Mouse (Mus musculus): Measurements from ENCODE around the gene Mob1a. TPM values are rescaled to one million over a fixed set of nuclear protein-coding genes. Genes with fewer than 3 reads are reported as not detected.

Mob1a gene
- 46.4 and 48.5 TPM in 2 replicates for polyA plus RNA-seq (2016; fragmentation: Nextera tagmentation; extraction: Ambion mirVana)

- Histone ChIP-seq H3K36me3 (peaks cover 7% of the 10 kb centered on the region), H3K9me3 (no peaks in the 10 kb centered on the region), H3K4me2 (replicated peaks) (peak within 1 kb of the TSS; percentile 83), H3K9ac (peak within 1 kb of the TSS; percentile 96), H3K4me3 (peak within 1 kb of the TSS; percentile 82), H3K27ac (peak within 1 kb of the TSS; percentile 88), H3K27me3 (replicated peaks) (no peaks in the 10 kb centered on the region), H3K4me1 (peaks cover 11% of the 10 kb centered on the region)
- ATAC-seq (ENCODE audit: low FRiP score, low read depth): peak; percentile 98
- WGBS: 1% methylated on average over 65 of the region's 65 CpGs
Observed at GRCm38 (mm10) chr6:83325525-83326393, at the start of gene Mob1a, which contains the start of gene Mthfd2. Mob1a (plus strand) TSS chr6:83326016. Mthfd2 (minus strand) TSS chr6:83325908.

- H3K4me2 ChIP-seq (replicated peaks): no peak overlapping the region
- H3K4me1 ChIP-seq: no peaks in the 10 kb centered on the region
- ATAC-seq (ENCODE audit: low FRiP score, low read depth): no peak
- H3K27me3 ChIP-seq (replicated peaks): no peaks in the 10 kb centered on the region
- H3K9me3 ChIP-seq: no peaks in the 10 kb centered on the region
- H3K27ac ChIP-seq: no peak overlapping the region
- WGBS: 81% methylated on average over 13 of the region's 13 CpGs
- H3K36me3 ChIP-seq: no peaks in the 10 kb centered on the region
- H3K9ac ChIP-seq: no peak overlapping the region
- H3K4me3 ChIP-seq: no peak overlapping the region
Observed at GRCm38 (mm10) chr6:83277151-83277550, 48.7 kb upstream of the Mob1a start.

- ATAC-seq (ENCODE audit: low FRiP score, low read depth): no peak
- WGBS: 26% methylated on average over 2 of the region's 2 CpGs
- Histone ChIP-seq H3K9ac (no peak overlapping the region), H3K36me3 (no peaks in the 10 kb centered on the region), H3K9me3 (no peaks in the 10 kb centered on the region), H3K4me2 (replicated peaks) (no peak overlapping the region), H3K27me3 (replicated peaks) (no peaks in the 10 kb centered on the region), H3K4me1 (no peaks in the 10 kb centered on the region), H3K4me3 (no peak overlapping the region), H3K27ac (no peak overlapping the region)
Observed at GRCm38 (mm10) chr6:83278881-83279280, 46.9 kb upstream of the Mob1a start.

- Histone ChIP-seq H3K36me3 (no peaks in the 10 kb centered on the region), H3K4me1 (no peaks in the 10 kb centered on the region), H3K27ac (no peak overlapping the region), H3K4me2 (replicated peaks) (no peak overlapping the region), H3K9ac (no peak overlapping the region), H3K9me3 (no peaks in the 10 kb centered on the region), H3K27me3 (replicated peaks) (no peaks in the 10 kb centered on the region), H3K4me3 (no peak overlapping the region)
- ATAC-seq (ENCODE audit: low FRiP score, low read depth): no peak
- 78% methylated on average over 8 of the region's 8 CpGs for WGBS
Observed at GRCm38 (mm10) chr6:83280256-83280955, 45.4 kb upstream of the Mob1a start.

GRCm38 (mm10) chr6:83300447-83301229, 25.2 kb upstream of the Mob1a start:
- 83% methylated on average over 7 of the region's 7 CpGs for WGBS

GRCm38 (mm10) chr6:83301294-83301693, 24.5 kb upstream of the Mob1a start:
- Histone ChIP-seq H3K36me3 (peaks cover 14% of the 10 kb centered on the region), H3K9me3 (no peaks in the 10 kb centered on the region), H3K27me3 (replicated peaks) (no peaks in the 10 kb centered on the region), H3K4me3 (no peak overlapping the region), H3K9ac (no peak overlapping the region), H3K27ac (no peak overlapping the region), H3K4me2 (replicated peaks) (no peak overlapping the region), H3K4me1 (peaks cover 8% of the 10 kb centered on the region)
- ATAC-seq (ENCODE audit: low FRiP score, low read depth): no peak
- WGBS: 94% methylated on average over 2 of the region's 2 CpGs

More at GRCm38 (mm10) chr6:83300447-83301229, 25.2 kb upstream of the Mob1a start:
- Histone ChIP-seq H3K4me2 (replicated peaks) (no peak overlapping the region), H3K27me3 (replicated peaks) (no peaks in the 10 kb centered on the region), H3K36me3 (peaks cover 9% of the 10 kb centered on the region), H3K27ac (no peak overlapping the region), H3K9ac (no peak overlapping the region), H3K4me1 (peaks cover 8% of the 10 kb centered on the region), H3K9me3 (no peaks in the 10 kb centered on the region), H3K4me3 (no peak overlapping the region)
- no peak for ATAC-seq (ENCODE audit: low FRiP score, low read depth)

- Histone ChIP-seq H3K4me2 (replicated peaks) (no peak overlapping the region), H3K27me3 (replicated peaks) (no peaks in the 10 kb centered on the region), H3K27ac (no peak overlapping the region), H3K36me3 (peaks cover 24% of the 10 kb centered on the region), H3K9me3 (no peaks in the 10 kb centered on the region), H3K4me1 (peaks cover 8% of the 10 kb centered on the region), H3K4me3 (no peak overlapping the region), H3K9ac (no peak overlapping the region)
- WGBS: 55% methylated on average over 5 of the region's 5 CpGs
- ATAC-seq (ENCODE audit: low FRiP score, low read depth): peak; percentile 33
Observed at GRCm38 (mm10) chr6:83302264-83302663, 23.6 kb upstream of the Mob1a start.

- H3K27ac ChIP-seq: no peak overlapping the region
- H3K36me3 ChIP-seq: peaks cover 74% of the 10 kb centered on the region
- no peak for ATAC-seq (ENCODE audit: low FRiP score, low read depth)
- no peaks in the 10 kb centered on the region for H3K27me3 ChIP-seq (replicated peaks)
- 94% methylated on average over 7 of the region's 7 CpGs for WGBS
- no peaks in the 10 kb centered on the region for H3K9me3 ChIP-seq
- no peak overlapping the region for H3K4me2 ChIP-seq (replicated peaks)
- H3K4me1 ChIP-seq: no peaks in the 10 kb centered on the region
- H3K4me3 ChIP-seq: no peak overlapping the region
- H3K9ac ChIP-seq: no peak overlapping the region
Observed at GRCm38 (mm10) chr6:83309017-83309416, 16.8 kb upstream of the Mob1a start.

- ATAC-seq (ENCODE audit: low FRiP score, low read depth): no peak
- no peaks in the 10 kb centered on the region for H3K9me3 ChIP-seq
- no peak overlapping the region for H3K27ac ChIP-seq
- no peak overlapping the region for H3K4me3 ChIP-seq
- no peak overlapping the region for H3K4me2 ChIP-seq (replicated peaks)
- peaks cover 60% of the 10 kb centered on the region for H3K36me3 ChIP-seq
- WGBS: 92% methylated on average over 11 of the region's 11 CpGs
- peaks cover 6% of the 10 kb centered on the region; the same call in 1 of the 2 replicates for H3K4me1 ChIP-seq
- no peak overlapping the region for H3K9ac ChIP-seq
- no peaks in the 10 kb centered on the region for H3K27me3 ChIP-seq (replicated peaks)
Observed at GRCm38 (mm10) chr6:83311206-83311605, 14.6 kb upstream of the Mob1a start.

GRCm38 (mm10) chr6:83312021-83312420, 13.8 kb upstream of the Mob1a start:
- Histone ChIP-seq H3K4me3 (no peak overlapping the region), H3K27me3 (replicated peaks) (no peaks in the 10 kb centered on the region), H3K4me1 (peaks cover 14% of the 10 kb centered on the region), H3K4me2 (replicated peaks) (no peak overlapping the region), H3K9ac (no peak overlapping the region), H3K36me3 (peaks cover 52% of the 10 kb centered on the region), H3K9me3 (no peaks in the 10 kb centered on the region), H3K27ac (no peak overlapping the region)
- 95% methylated on average over 7 of the region's 7 CpGs for WGBS
- no peak for ATAC-seq (ENCODE audit: low FRiP score, low read depth)

- no peak overlapping the region for H3K27ac ChIP-seq
- peaks cover 48% of the 10 kb centered on the region for H3K36me3 ChIP-seq
- H3K4me3 ChIP-seq: no peak overlapping the region
- no peak for ATAC-seq (ENCODE audit: low FRiP score, low read depth)
- no peak overlapping the region for H3K9ac ChIP-seq
- peaks cover 14% of the 10 kb centered on the region for H3K4me1 ChIP-seq
- no peak overlapping the region for H3K4me2 ChIP-seq (replicated peaks)
- H3K27me3 ChIP-seq (replicated peaks): no peaks in the 10 kb centered on the region
- WGBS: 91% methylated on average over 8 of the region's 8 CpGs
- no peaks in the 10 kb centered on the region for H3K9me3 ChIP-seq
Observed at GRCm38 (mm10) chr6:83312514-83312913, 13.3 kb upstream of the Mob1a start.

GRCm38 (mm10) chr6:83315293-83315692, 10.5 kb upstream of the Mob1a start:
- Histone ChIP-seq H3K27me3 (replicated peaks) (no peaks in the 10 kb centered on the region), H3K36me3 (peaks cover 28% of the 10 kb centered on the region), H3K9ac (no peak overlapping the region), H3K4me1 (peaks cover 14% of the 10 kb centered on the region), H3K27ac (no peak overlapping the region), H3K9me3 (no peaks in the 10 kb centered on the region), H3K4me2 (replicated peaks) (peak overlapping the region; percentile 71; the same call in 1 of the 2 replicates), H3K4me3 (no peak overlapping the region)
- no peak for ATAC-seq (ENCODE audit: low FRiP score, low read depth)

Data from neural tube, embryonic 12.5 days (tissue).